Mouse (Mus musculus): ENCODE measurements around the gene Arhgef40.

- TF ChIP-seq CTCF (IDR thresholded peaks at IDR 0.05; ENCODE audit: extremely low read depth, insufficient read depth, low read length), result no peak
- no peak for TF ChIP-seq POLR2A (IDR thresholded peaks at IDR 0.05; ENCODE audit: extremely low read depth, insufficient read depth, low read length)
Measured at GRCm38 (mm10) chr14:52018248-52019050, 33.9 kb downstream of the Arhgef40 start.
